Mouse (Mus musculus) G1E (cell line): ENCODE results near the gene Prrc2c. TPM values are rescaled to one million over a fixed set of nuclear protein-coding genes. Genes with fewer than 3 reads are reported as not detected.
"Not testable (repeated sequence)": the region's sequence is repeated elsewhere in the genome, so short reads cannot be mapped to it uniquely, and the experiment has no call there.

Experiments used
- ATAC-seq: 2 replicates; pipeline ENCODE4 v1.8.0; 2016; ENCODE audit warnings: mild to moderate bottlenecking; ENCODE audit not compliant: insufficient number of reproducible peaks, poor library complexity, low FRiP score, severe bottlenecking; ENCODE audit errors: extremely low read depth
- DNase-seq: peaks from one replicate; pipeline ENCODE4 v3.0.0; 2012; ENCODE audit warnings: low spot score
- H3K27me3 ChIP-seq: 2 replicates; pipeline ENCODE4 v1.6.1; 2012; ENCODE audit warnings: mild to moderate bottlenecking, low read length, inconsistent platforms; ENCODE audit not compliant: insufficient read depth
- H3K36me3 ChIP-seq: replicated peaks from 2 replicates; pipeline ENCODE3; 2012; ENCODE audit warnings: mild to moderate bottlenecking, inconsistent platforms
- H3K4me1 ChIP-seq: 2 replicates; pipeline ENCODE4 v1.6.1; 2012; ENCODE audit warnings: low read depth, low read length, inconsistent platforms, mixed read lengths; ENCODE audit not compliant: insufficient read depth
- H3K4me3 ChIP-seq: 2 replicates; pipeline ENCODE4 v1.5.1; 2012; ENCODE audit warnings: low read depth, mild to moderate bottlenecking, inconsistent platforms, low read length, moderate library complexity, mixed read lengths
- H3K9me3 ChIP-seq: replicated peaks from 2 replicates; pipeline ENCODE4 v1.6.1; 2012; ENCODE audit warnings: inconsistent platforms
- CTCF ChIP-seq: IDR thresholded peaks from 2 replicates; pipeline ENCODE4 v1.5.1; 2012; ENCODE audit warnings: low read depth, low read length, inconsistent platforms, mixed read lengths
- GATA1 ChIP-seq: IDR thresholded peaks from 2 replicates; pipeline ENCODE4 v1.6.1; 2012; ENCODE audit warnings: borderline replicate concordance, low read length, inconsistent platforms, mixed read lengths
- GATA2 ChIP-seq: IDR thresholded peaks from 2 replicates; pipeline ENCODE4 v1.6.1; 2012; ENCODE audit warnings: low read depth, low read length, inconsistent platforms, borderline replicate concordance
- POLR2AphosphoS5 ChIP-seq: IDR thresholded peaks from 2 replicates; pipeline ENCODE4 v1.6.1; 2012; ENCODE audit warnings: low read depth, low read length, inconsistent platforms; ENCODE audit not compliant: insufficient replicate concordance
- TAL1 ChIP-seq: conservative IDR thresholded peaks from 2 replicates; pipeline ENCODE4 v1.6.1; 2012; ENCODE audit warnings: low read depth, low read length, inconsistent platforms, mixed read lengths
- polyA plus RNA-seq: library from polyadenylated mRNA; stranded (reverse); fragments of >175 nt; gene quantifications from 2 replicates; pipeline ENCODE4 v1.2.3, GENCODE M21; 2012
- total RNA-seq, 2 experiments: library from RNA; stranded (forward) in 1 of 2; stranded (reverse) in 1 of 2; fragments of 200-1000 nt in 1 of 2; fragments of >200 nt in 1 of 2; fragmentation: Nextera tagmentation in 1 of 2; gene quantifications; 2 replicates each; pipeline ENCODE4 v1.2.3; 2014 to 2017

Gene Prrc2c
- total and polyA plus RNA-seq, 3 experiments, result 98.0 to 595 (median 152) TPM

- no peak for DNase-seq
- ATAC-seq, result no peak
Observed at GRCm38 (mm10) chr1:162639861-162640260, 100.5 kb downstream of the Prrc2c start.

GRCm38 (mm10) chr1:162639051-162639750, 101.2 kb downstream of the Prrc2c start, which contains the start of gene Myoc:
Myoc (plus strand) TSS chr1:162639155.
- H3K4me3 ChIP-seq, result no peak within 1 kb of the TSS
- TF ChIP-seq POLR2AphosphoS5 (no peak), GATA2 (no peak), CTCF (no peak), GATA1 (no peak), TAL1 (no peak)
- ATAC-seq (no peak), DNase-seq (no peak)
- no peaks in the 10 kb centered on the region for H3K9me3 ChIP-seq
- no peaks in the 10 kb centered on the region for H3K4me1 ChIP-seq
- H3K36me3 ChIP-seq, result no peaks in the 10 kb centered on the region
- peaks cover 53% of the 10 kb centered on the region for H3K27me3 ChIP-seq

More at GRCm38 (mm10) chr1:162639861-162640260, 100.5 kb downstream of the Prrc2c start:
- H3K4me3 ChIP-seq, result no peak overlapping the region
- no peaks in the 10 kb centered on the region for H3K9me3 ChIP-seq
- H3K27me3 ChIP-seq, result peaks cover 53% of the 10 kb centered on the region
- H3K4me1 ChIP-seq, result no peaks in the 10 kb centered on the region
- TF ChIP-seq POLR2AphosphoS5 (no peak), TAL1 (no peak), GATA1 (no peak), CTCF (no peak), GATA2 (no peak)
- H3K36me3 ChIP-seq, result no peaks in the 10 kb centered on the region

- TF ChIP-seq GATA1 (no peak), CTCF (no peak), GATA2 (no peak), TAL1 (no peak), POLR2AphosphoS5 (no peak)
- DNase-seq, result no peak
- Histone ChIP-seq H3K9me3 (no peaks in the 10 kb centered on the region), H3K4me1 (no peaks in the 10 kb centered on the region), H3K36me3 (no peaks in the 10 kb centered on the region), H3K27me3 (peaks cover 47% of the 10 kb centered on the region), H3K4me3 (no peak overlapping the region)
- no peak for ATAC-seq
Observed at GRCm38 (mm10) chr1:162638535-162638934, 101.8 kb downstream of the Prrc2c start.

GRCm38 (mm10) chr1:162636516-162636915, 103.8 kb downstream of the Prrc2c start:
- no peak for ATAC-seq
- Histone ChIP-seq H3K9me3 (no peaks in the 10 kb centered on the region), H3K4me3 (no peak overlapping the region), H3K27me3 (peaks cover 36% of the 10 kb centered on the region), H3K4me1 (no peaks in the 10 kb centered on the region), H3K36me3 (no peaks in the 10 kb centered on the region)
- DNase-seq, result no peak
- TF ChIP-seq GATA2 (no peak), POLR2AphosphoS5 (no peak), CTCF (no peak), GATA1 (no peak), TAL1 (no peak)

- H3K27me3 ChIP-seq, result peaks cover 29% of the 10 kb centered on the region
- not testable (repeated sequence) for ATAC-seq, H3K36me3 ChIP-seq, H3K4me1 ChIP-seq, H3K4me3 ChIP-seq, H3K9me3 ChIP-seq, DNase-seq
Observed at GRCm38 (mm10) chr1:162635291-162635931, 104.9 kb downstream of the Prrc2c start.

GRCm38 (mm10) chr1:162628326-162628725, 112.0 kb downstream of the Prrc2c start:
- H3K27me3 ChIP-seq, H3K4me3 ChIP-seq, H3K36me3 ChIP-seq, ATAC-seq, DNase-seq, H3K4me1 ChIP-seq, H3K9me3 ChIP-seq: not testable (repeated sequence)

GRCm38 (mm10) chr1:162627821-162628220, 112.5 kb downstream of the Prrc2c start:
- not testable (repeated sequence) for H3K36me3 ChIP-seq, ATAC-seq, H3K4me3 ChIP-seq, H3K4me1 ChIP-seq, DNase-seq, H3K27me3 ChIP-seq, H3K9me3 ChIP-seq
